Mouse (Mus musculus) midbrain, embryonic 11.5 days (tissue): ENCODE measurements around the gene Glg1. TPM values are rescaled to one million over a fixed set of nuclear protein-coding genes. Genes with fewer than 3 reads are reported as not detected.

Experiments
- ATAC-seq: fragments of 200-750 bp; cut with Nextera tagmentation; 2 replicates; pipeline ENCODE4 v1.8.0; 2017; ENCODE audit warnings: moderate TSS enrichment, moderate library complexity; ENCODE audit not compliant: low FRiP score
- DNase-seq: peaks from one replicate; pipeline ENCODE4 v3.0.0; 2015; ENCODE audit warnings: low spot score; ENCODE audit errors: missing footprints
- H3K27ac ChIP-seq: fragments of 300-500 bp; sonication (generic); 2 replicates; pipeline ENCODE4 v1.5.1; 2014; ENCODE audit warnings: low read depth, low read length
- H3K27me3 ChIP-seq: fragments of 300-500 bp; sonication (generic); 2 replicates; pipeline ENCODE4 v1.6.1; 2014; ENCODE audit warnings: mild to moderate bottlenecking, low read length, moderate library complexity, mixed read lengths; ENCODE audit not compliant: control insufficient read depth, insufficient read depth
- H3K36me3 ChIP-seq: fragments of 300-500 bp; sonication (generic); 2 replicates; pipeline ENCODE4 v1.6.1; 2014; ENCODE audit warnings: mild to moderate bottlenecking, low read length, moderate library complexity, mixed read lengths; ENCODE audit not compliant: control insufficient read depth, insufficient read depth
- H3K4me1 ChIP-seq: fragments of 300-500 bp; sonication (generic); 2 replicates; pipeline ENCODE4 v1.6.1; 2014; ENCODE audit warnings: low read length; ENCODE audit not compliant: control insufficient read depth, insufficient read depth
- H3K4me2 ChIP-seq: fragments of 300-500 bp; sonication (generic); 2 replicates; pipeline ENCODE4 v1.6.1; 2014; ENCODE audit warnings: mild to moderate bottlenecking, moderate library complexity
- H3K4me3 ChIP-seq: fragments of 300-500 bp; sonication (generic); 2 replicates; pipeline ENCODE4 v1.5.1; 2014; ENCODE audit warnings: low read depth, low read length
- H3K9ac ChIP-seq: fragments of 300-500 bp; sonication (generic); 2 replicates; pipeline ENCODE4 v1.6.1; 2014; ENCODE audit warnings: low read length
- H3K9me3 ChIP-seq: fragments of 300-500 bp; sonication (generic); 2 replicates; pipeline ENCODE4 v1.6.1; 2016; ENCODE audit warnings: low read length; ENCODE audit not compliant: control insufficient read depth
- WGBS: fragments of 180-500 bp; shearing (Covaris S2); extraction: QIAGEN DNeasy Blood & Tissue Kit; methylation state at CpG from one replicate; pipeline ENCODE4 v1.1.7; 2014; 5-methylcytosine and 5-hydroxymethylcytosine counted together
- microRNA-seq: library from miRNA; unstranded; fragments of <30 nt; microRNA quantifications from one replicate; pipeline ENCODE4, GENCODE M21; 2017
- polyA plus RNA-seq: library from polyadenylated mRNA; unstranded; fragments of >200 nt; fragmentation: Nextera tagmentation; extraction: Ambion mirVana; gene quantifications from 2 replicates; pipeline ENCODE4 v1.2.1, GENCODE M21; 2014

Glg1 gene
- polyA plus RNA-seq, 1 experiment from 2014 or later: 76.6 TPM

- no peaks in the 10 kb centered on the region for H3K36me3 ChIP-seq
- no peaks in the 10 kb centered on the region for H3K9me3 ChIP-seq
- H3K9ac ChIP-seq: no peak overlapping the region
- no peak overlapping the region for H3K4me2 ChIP-seq
- peaks cover 7% of the 10 kb centered on the region; the same call in 1 of the 2 replicates for H3K4me1 ChIP-seq
- no peak for ATAC-seq
- no peaks in the 10 kb centered on the region for H3K27me3 ChIP-seq
- DNase-seq: no peak
- H3K4me3 ChIP-seq: no peak overlapping the region
- no peak overlapping the region for H3K27ac ChIP-seq
Observed at GRCm38 (mm10) chr8:111142521-111142920, 116.5 kb downstream of the Glg1 start.

GRCm38 (mm10) chr8:111130756-111131155, 128.3 kb downstream of the Glg1 start:
- ATAC-seq: no peak
- WGBS: 94% methylated on average over 2 of the region's 2 CpGs
- peaks cover 3% of the 10 kb centered on the region; the same call in 1 of the 2 replicates for H3K36me3 ChIP-seq

GRCm38 (mm10) chr8:111119481-111119880, 139.5 kb downstream of the Glg1 start:
- no peak for ATAC-seq
- Histone ChIP-seq H3K36me3 (peaks cover 9% of the 10 kb centered on the region), H3K9me3 (no peaks in the 10 kb centered on the region), H3K9ac (no peak overlapping the region), H3K27me3 (no peaks in the 10 kb centered on the region), H3K4me2 (no peak overlapping the region), H3K4me1 (no peaks in the 10 kb centered on the region), H3K27ac (no peak overlapping the region), H3K4me3 (no peak overlapping the region)
- 93% methylated on average over 3 of the region's 3 CpGs for WGBS
- no peak for DNase-seq

More at GRCm38 (mm10) chr8:111130756-111131155, 128.3 kb downstream of the Glg1 start:
- Histone ChIP-seq H3K4me2 (no peak overlapping the region), H3K27ac (no peak overlapping the region), H3K4me1 (no peaks in the 10 kb centered on the region), H3K4me3 (no peak overlapping the region), H3K9me3 (no peaks in the 10 kb centered on the region), H3K27me3 (no peaks in the 10 kb centered on the region), H3K9ac (no peak overlapping the region)
- no peak for DNase-seq

GRCm38 (mm10) chr8:111114891-111115290, 144.1 kb downstream of the Glg1 start:
- WGBS: 93% methylated on average over 5 of the region's 5 CpGs
- H3K4me2 ChIP-seq: no peak overlapping the region
- no peaks in the 10 kb centered on the region for H3K9me3 ChIP-seq
- H3K4me3 ChIP-seq: no peak overlapping the region
- no peaks in the 10 kb centered on the region for H3K27me3 ChIP-seq
- peaks cover 4% of the 10 kb centered on the region; the same call in 1 of the 2 replicates for H3K36me3 ChIP-seq
- no peak for DNase-seq
- no peak overlapping the region for H3K27ac ChIP-seq
- no peak overlapping the region for H3K9ac ChIP-seq
- no peak for ATAC-seq
- no peaks in the 10 kb centered on the region for H3K4me1 ChIP-seq

Small RNA genes within 50 kb of the gene (microRNA-seq; reads per million reads assigned to microRNA genes)
- not detected for gene Gm23193

Other genes with a start within 250 kb of the Glg1 start
- gene Ddx19b, start 227.5 kb downstream of the Glg1 start, polyA plus RNA-seq: 7.9 and 8.3 TPM in 2 replicates
- gene Aars, start 226.1 kb downstream of the Glg1 start, polyA plus RNA-seq: 73.2 and 79.9 TPM in 2 replicates
- gene Exosc6, start 202.9 kb downstream of the Glg1 start, polyA plus RNA-seq: 8.4 and 10.8 TPM in 2 replicates
- gene Clec18a, start 166.8 kb downstream of the Glg1 start, polyA plus RNA-seq: 0.41 and 0.77 TPM in 2 replicates
- 5.0 and 7.1 TPM in 2 replicates for gene Pdpr, start 164.6 kb downstream of the Glg1 start, polyA plus RNA-seq
- gene Rfwd3, start 41.0 kb upstream of the Glg1 start, polyA plus RNA-seq: 91.4 and 93.6 TPM in 2 replicates
- 0.45 and 0.65 TPM in 2 replicates for gene Mlkl, start 79.0 kb upstream of the Glg1 start, polyA plus RNA-seq
- not detected in 2 replicates for gene Fa2h, start 134.6 kb upstream of the Glg1 start, polyA plus RNA-seq